Mouse (Mus musculus) heart, embryonic 12.5 days (tissue): ENCODE measurements around the gene Fgf13. TPM values are rescaled to one million over a fixed set of nuclear protein-coding genes. Genes with fewer than 3 reads are reported as not detected.

Experiments
- ATAC-seq: fragments of 200-750 bp; cut with Nextera tagmentation; 2 replicates; pipeline ENCODE4 v1.8.0; 2017; ENCODE audit warnings: moderate TSS enrichment, moderate library complexity; ENCODE audit not compliant: insufficient number of reproducible peaks, low FRiP score
- H3K27ac ChIP-seq: fragments of 300-500 bp; sonication (generic); 2 replicates; pipeline ENCODE4 v1.5.1; 2016; ENCODE audit warnings: mild to moderate bottlenecking, moderate library complexity; ENCODE audit not compliant: poor library complexity, severe bottlenecking
- H3K27me3 ChIP-seq: fragments of 300-500 bp; sonication (generic); replicated peaks from 2 replicates; pipeline ENCODE4 v1.6.1; 2016; ENCODE audit warnings: mild to moderate bottlenecking, moderate library complexity
- H3K36me3 ChIP-seq: fragments of 300-500 bp; sonication (generic); 2 replicates; pipeline ENCODE4 v1.6.1; 2016; ENCODE audit warnings: mild to moderate bottlenecking, moderate library complexity
- H3K4me1 ChIP-seq: fragments of 300-500 bp; sonication (generic); replicated peaks from 2 replicates; pipeline ENCODE4 v1.6.1; 2016; ENCODE audit warnings: mild to moderate bottlenecking
- H3K4me2 ChIP-seq: fragments of 300-500 bp; sonication (generic); 2 replicates; pipeline ENCODE4 v1.6.1; 2016; ENCODE audit warnings: mild to moderate bottlenecking, moderate library complexity
- H3K4me3 ChIP-seq: fragments of 300-500 bp; sonication (generic); 2 replicates; pipeline ENCODE4 v1.5.1; 2016; ENCODE audit warnings: mild to moderate bottlenecking
- H3K9ac ChIP-seq: fragments of 300-500 bp; sonication (generic); 2 replicates; pipeline ENCODE4 v1.6.1; 2016; ENCODE audit warnings: mild to moderate bottlenecking, moderate library complexity
- H3K9me3 ChIP-seq: fragments of 300-500 bp; sonication (generic); replicated peaks from 2 replicates; pipeline ENCODE4 v1.6.1; 2016; ENCODE audit warnings: mild to moderate bottlenecking, moderate library complexity
- WGBS: fragments of 180-500 bp; shearing (Covaris S2); methylation state at CpG from one replicate; pipeline ENCODE4 v1.1.7; 2016; 5-methylcytosine and 5-hydroxymethylcytosine counted together
- polyA plus RNA-seq: library from polyadenylated mRNA; unstranded; fragments of >200 nt; fragmentation: Nextera tagmentation; extraction: Ambion mirVana; gene quantifications from 2 replicates; pipeline ENCODE4 v1.2.1, GENCODE M21; 2016

Gene Fgf13
- polyA plus RNA-seq, 1 experiment from 2014 or later, result 66.3 TPM

DNA sequence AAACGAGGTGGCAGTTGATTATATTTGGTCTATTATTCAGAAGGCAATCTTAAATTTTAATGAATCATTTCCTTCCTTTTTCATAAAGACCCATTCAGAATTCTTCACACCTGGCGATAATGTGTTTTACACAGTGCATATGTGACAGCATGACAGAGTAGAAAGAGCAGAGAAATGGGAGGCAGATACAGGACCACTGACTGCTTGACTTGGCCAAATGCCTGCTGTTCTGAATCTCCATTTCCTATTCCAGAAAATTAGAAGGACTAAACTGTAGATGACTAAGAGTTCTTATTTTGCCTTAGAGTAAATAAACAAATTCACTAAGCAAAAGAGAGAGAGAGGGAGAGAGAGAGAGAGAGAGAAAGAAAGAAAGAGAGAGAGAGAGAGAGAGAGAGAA is 82.4 kb downstream of the Fgf13 start:
- no peak overlapping the region for H3K4me3 ChIP-seq
- H3K27ac ChIP-seq, result no peak overlapping the region
- no peak for ATAC-seq
- H3K27me3 ChIP-seq, result no peaks in the 10 kb centered on the region
- H3K9ac ChIP-seq, result no peak overlapping the region
- no peaks in the 10 kb centered on the region for H3K9me3 ChIP-seq
- no peaks in the 10 kb centered on the region for H3K4me1 ChIP-seq
- 63% methylated on average over 2 of the region's 2 CpGs for WGBS
- H3K36me3 ChIP-seq, result no peaks in the 10 kb centered on the region
- no peak overlapping the region for H3K4me2 ChIP-seq

DNA sequence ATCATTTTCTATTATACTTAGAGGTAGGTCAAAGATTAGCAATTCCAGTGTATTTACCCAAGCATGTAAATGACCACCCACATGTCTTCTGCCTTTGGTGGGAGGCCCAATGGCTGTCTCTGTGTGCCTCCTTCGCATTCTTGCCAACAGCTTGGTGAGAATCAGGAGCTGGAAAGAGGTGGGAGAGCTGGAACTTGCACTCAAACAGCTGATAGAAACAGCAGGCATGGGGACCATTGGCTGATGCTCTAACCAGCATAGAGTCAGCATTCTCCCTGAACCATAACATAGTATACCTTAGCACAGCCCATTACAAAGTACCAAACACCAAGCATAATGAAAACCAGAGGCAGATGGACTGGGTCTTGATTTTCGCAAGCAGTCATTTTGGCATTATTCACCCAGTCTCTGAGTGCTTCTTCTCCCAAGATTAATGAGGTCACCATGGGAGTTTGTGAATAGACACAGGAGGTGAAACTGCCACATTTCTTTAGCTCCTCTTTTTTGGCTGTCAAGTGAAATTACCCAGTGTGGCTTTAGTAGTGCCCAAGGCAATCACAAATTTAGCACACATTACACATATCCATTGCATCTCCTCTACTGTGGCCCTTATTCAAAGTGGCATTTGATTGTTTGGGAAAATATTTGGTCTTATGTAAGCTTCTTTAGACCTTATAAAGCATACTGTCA is 165.1 kb downstream of the Fgf13 start:
- Histone ChIP-seq H3K9me3 (no peaks in the 10 kb centered on the region), H3K27ac (no peak overlapping the region), H3K36me3 (no peaks in the 10 kb centered on the region), H3K4me2 (no peak overlapping the region), H3K9ac (no peak overlapping the region), H3K4me3 (no peak overlapping the region), H3K4me1 (no peaks in the 10 kb centered on the region), H3K27me3 (no peaks in the 10 kb centered on the region)
- no peak for ATAC-seq
- WGBS, result 71% methylated on average over 2 of the region's 2 CpGs

DNA sequence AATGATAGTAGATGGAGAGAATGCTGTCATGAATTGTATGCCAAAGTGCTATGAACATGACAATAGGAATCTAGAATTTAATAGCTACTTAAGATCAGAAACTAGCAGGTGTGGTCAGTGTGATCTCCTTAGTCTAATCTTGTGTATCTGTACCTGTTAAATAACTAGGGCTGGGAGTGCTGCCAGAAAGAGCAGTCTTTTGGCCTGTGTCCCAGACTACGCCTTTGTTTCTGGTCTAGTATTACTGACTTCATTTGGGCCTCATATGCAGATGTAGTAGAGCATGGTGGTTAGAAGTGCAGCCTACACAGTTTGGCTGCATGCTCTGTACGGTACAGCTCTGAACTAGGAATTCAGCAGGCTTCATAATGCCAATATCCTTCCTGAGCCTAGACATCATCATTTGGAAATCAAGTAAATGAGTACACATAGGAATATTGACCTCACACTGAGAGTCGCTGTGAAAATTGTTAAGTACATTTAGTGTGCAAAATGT is 276.9 kb downstream of the Fgf13 start:
- no peak overlapping the region for H3K4me3 ChIP-seq
- H3K4me1 ChIP-seq, result no peaks in the 10 kb centered on the region
- no peak overlapping the region for H3K9ac ChIP-seq
- H3K27me3 ChIP-seq, result no peaks in the 10 kb centered on the region
- H3K9me3 ChIP-seq, result no peaks in the 10 kb centered on the region
- no peak overlapping the region for H3K27ac ChIP-seq
- H3K36me3 ChIP-seq, result no peaks in the 10 kb centered on the region
- 77% methylated on average over 3 of the region's 3 CpGs for WGBS
- no peak for ATAC-seq
- H3K4me2 ChIP-seq, result no peak overlapping the region

DNA sequence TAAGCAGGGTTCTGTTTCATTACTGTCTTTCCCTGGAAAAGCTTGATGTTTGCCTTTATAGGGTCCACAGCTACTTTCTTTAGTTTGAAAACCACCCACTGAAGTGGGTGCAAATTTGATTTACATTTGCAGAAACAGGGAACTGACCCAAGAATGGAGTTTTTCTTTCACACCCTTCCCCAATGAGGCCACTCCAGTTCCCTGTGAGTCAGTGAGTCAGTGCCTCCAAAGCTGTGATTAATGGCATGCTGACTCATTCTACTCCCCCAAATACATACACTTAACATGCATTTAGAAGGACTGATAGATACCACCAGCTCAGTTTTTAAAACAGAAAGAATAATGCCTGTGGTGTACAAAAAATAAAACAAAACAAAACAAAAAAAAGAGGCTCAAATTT is 316.3 kb downstream of the Fgf13 start:
- H3K4me3 ChIP-seq, result no peak overlapping the region
- H3K27ac ChIP-seq, result no peak overlapping the region
- H3K27me3 ChIP-seq, result no peaks in the 10 kb centered on the region
- ATAC-seq, result no peak
- no peaks in the 10 kb centered on the region for H3K36me3 ChIP-seq
- no peak overlapping the region for H3K4me2 ChIP-seq
- no peaks in the 10 kb centered on the region for H3K9me3 ChIP-seq
- H3K9ac ChIP-seq, result no peak overlapping the region
- no peaks in the 10 kb centered on the region for H3K4me1 ChIP-seq

DNA sequence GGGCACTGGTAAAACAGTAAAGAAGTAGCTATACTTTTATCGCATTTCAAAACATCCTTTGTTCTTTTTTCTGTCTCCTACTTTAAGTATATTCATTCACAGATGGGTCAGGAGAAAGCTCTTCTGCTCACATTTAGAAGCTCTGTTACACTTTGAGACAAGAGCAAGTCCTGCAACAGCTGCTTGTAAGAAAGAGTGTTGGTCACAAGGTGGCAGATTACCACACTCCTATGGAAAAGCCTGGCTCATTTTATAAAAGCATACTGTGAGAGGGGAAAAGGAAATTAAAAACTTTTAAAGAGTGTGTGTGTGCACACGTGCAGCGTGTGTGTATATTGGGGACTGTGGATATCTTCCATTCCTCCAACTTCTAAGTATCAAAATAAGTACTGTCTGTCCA is 324.1 kb downstream of the Fgf13 start:
- ATAC-seq, result no peak
- H3K9me3 ChIP-seq, result no peaks in the 10 kb centered on the region
- H3K9ac ChIP-seq, result no peak overlapping the region
- WGBS, result 44% methylated on average over 3 of the region's 3 CpGs
- H3K4me2 ChIP-seq, result no peak overlapping the region
- H3K27me3 ChIP-seq, result no peaks in the 10 kb centered on the region
- H3K27ac ChIP-seq, result peak overlapping the region; percentile 51; the same call in 1 of the 2 replicates
- H3K4me1 ChIP-seq, result no peaks in the 10 kb centered on the region
- H3K36me3 ChIP-seq, result no peaks in the 10 kb centered on the region
- H3K4me3 ChIP-seq, result no peak overlapping the region

DNA sequence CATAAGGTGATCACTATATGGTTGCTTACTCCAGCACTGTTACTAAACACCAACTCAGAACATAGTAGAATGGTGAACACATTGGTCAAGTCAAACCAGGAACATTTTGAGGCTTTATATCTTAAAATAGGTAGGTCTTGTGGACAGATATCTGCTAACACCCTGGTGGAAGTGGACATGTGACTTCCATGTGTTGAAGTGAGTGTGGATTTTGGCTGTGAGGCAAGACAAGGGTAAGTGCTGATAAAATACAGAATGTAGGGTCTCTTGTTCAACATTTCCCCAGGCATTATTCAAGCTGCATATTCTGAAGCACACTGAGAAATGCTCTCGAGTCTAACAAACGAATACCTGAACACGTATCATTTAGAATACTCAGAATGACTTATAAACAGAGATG is 324.7 kb downstream of the Fgf13 start:
- ATAC-seq, result no peak
- Histone ChIP-seq H3K9me3 (no peaks in the 10 kb centered on the region), H3K27ac (no peak overlapping the region; the same call in 1 of the 2 replicates), H3K4me2 (no peak overlapping the region), H3K4me1 (no peaks in the 10 kb centered on the region), H3K4me3 (no peak overlapping the region), H3K9ac (no peak overlapping the region), H3K27me3 (no peaks in the 10 kb centered on the region), H3K36me3 (no peaks in the 10 kb centered on the region)
- 51% methylated on average over 3 of the region's 3 CpGs for WGBS

DNA sequence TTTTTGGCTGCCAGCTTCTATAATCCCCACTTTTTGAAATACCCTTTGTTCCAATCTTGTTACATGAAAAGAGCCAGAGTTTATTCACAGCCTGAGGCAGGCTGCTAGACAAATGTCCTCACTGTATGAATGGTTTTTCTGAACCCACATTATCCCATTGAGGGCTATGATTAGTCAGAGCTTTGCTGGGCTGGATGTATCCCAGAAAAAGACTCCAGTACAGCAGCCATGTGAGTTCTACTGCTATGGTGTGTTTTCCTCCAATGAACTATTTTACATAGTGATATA is 326.5 kb downstream of the Fgf13 start:
- Histone ChIP-seq H3K27ac (no peak overlapping the region), H3K4me1 (no peaks in the 10 kb centered on the region), H3K36me3 (no peaks in the 10 kb centered on the region), H3K9ac (no peak overlapping the region), H3K4me3 (no peak overlapping the region), H3K27me3 (no peaks in the 10 kb centered on the region), H3K9me3 (no peaks in the 10 kb centered on the region), H3K4me2 (no peak overlapping the region)
- ATAC-seq, result no peak

DNA sequence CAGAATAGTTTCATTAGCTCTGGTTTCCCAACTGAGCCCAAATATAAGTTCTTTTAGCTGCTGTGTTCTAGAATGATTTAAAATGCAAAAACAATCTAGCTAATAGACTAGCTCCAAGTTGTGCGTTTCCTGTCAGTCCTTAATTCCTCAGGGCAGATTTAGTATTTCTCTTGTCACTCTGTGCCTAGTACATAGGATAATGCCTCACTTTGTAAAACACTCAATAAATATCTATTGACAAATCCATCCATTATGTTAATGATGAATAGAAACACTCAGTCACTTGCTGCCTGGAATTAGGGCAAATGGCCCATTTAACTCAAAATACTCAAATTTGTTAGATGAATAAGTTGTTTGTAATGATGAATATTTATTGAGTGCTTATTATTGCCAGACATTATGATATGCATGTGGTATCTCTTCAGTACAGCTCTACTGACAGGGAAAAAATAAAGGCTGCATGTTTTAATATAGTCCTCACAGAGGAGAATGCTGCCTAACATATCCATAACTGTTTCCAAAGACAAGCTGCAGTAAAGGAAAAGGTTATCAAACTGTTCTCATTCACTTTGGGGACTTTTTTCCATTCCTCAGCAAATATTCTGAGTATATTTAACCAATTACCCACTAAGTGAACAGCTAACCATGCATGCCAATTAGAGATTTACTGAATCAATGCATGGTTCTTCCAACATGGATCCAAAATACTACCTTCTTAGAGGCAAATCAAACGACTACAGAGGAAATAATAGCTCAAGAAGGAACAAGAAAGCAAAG is 327.0 kb downstream of the Fgf13 start:
- Histone ChIP-seq H3K36me3 (no peaks in the 10 kb centered on the region), H3K9ac (no peak overlapping the region), H3K9me3 (no peaks in the 10 kb centered on the region), H3K4me3 (no peak overlapping the region), H3K27ac (no peak overlapping the region), H3K4me2 (no peak overlapping the region), H3K27me3 (no peaks in the 10 kb centered on the region), H3K4me1 (no peaks in the 10 kb centered on the region)
- ATAC-seq, result no peak
- 53% methylated on average over 2 of the region's 2 CpGs for WGBS

DNA sequence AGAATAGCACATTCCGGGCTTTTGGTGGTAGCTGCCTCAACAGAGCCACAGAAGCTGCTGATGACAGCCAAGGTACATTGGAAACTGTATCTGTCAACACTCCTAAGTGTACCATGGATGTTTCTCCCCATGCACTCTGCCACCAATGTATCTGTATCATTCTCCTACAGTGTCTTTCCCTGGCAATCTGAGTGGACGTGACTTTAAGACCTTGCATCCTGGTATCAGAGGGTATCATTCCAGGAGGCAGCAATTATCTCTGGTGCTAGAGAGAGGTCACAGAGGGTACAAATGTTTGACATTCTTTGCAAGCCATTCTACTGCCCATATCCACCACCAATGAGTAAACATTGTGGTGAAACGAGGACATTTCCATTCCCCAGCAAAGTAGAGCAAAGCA is 347.2 kb downstream of the Fgf13 start:
- Histone ChIP-seq H3K9ac (no peak overlapping the region), H3K4me3 (no peak overlapping the region), H3K27me3 (no peaks in the 10 kb centered on the region), H3K4me1 (no peaks in the 10 kb centered on the region), H3K27ac (no peak overlapping the region), H3K4me2 (no peak overlapping the region), H3K9me3 (no peaks in the 10 kb centered on the region), H3K36me3 (no peaks in the 10 kb centered on the region)
- ATAC-seq, result peak; percentile 61; the same call in 1 of the 2 replicates
- WGBS, result 27% methylated on average over 3 of the region's 3 CpGs

DNA sequence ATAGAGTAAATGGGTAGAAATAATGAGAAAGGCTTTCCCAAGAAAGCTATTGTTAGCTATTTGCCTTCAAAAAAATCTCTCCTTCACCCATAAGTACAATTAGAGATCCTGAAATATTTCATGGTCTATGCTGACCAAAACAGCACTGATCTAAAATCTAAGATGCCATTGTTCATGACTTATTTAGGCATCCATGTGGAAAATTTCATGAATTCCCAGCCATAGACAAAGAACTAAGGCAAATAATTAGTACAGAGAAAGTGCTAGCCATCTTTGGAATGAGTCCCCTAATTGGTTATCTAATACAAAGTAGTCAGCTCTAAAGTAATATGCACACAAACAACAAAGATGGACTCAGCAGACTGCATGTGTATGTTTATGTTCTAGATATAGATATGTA is 366.7 kb downstream of the Fgf13 start:
- no peak overlapping the region for H3K4me3 ChIP-seq
- H3K9me3 ChIP-seq, result no peaks in the 10 kb centered on the region
- H3K9ac ChIP-seq, result no peak overlapping the region
- no peak overlapping the region for H3K4me2 ChIP-seq
- H3K4me1 ChIP-seq, result no peaks in the 10 kb centered on the region
- H3K27ac ChIP-seq, result no peak overlapping the region
- H3K27me3 ChIP-seq, result no peaks in the 10 kb centered on the region
- ATAC-seq, result no peak
- H3K36me3 ChIP-seq, result no peaks in the 10 kb centered on the region

DNA sequence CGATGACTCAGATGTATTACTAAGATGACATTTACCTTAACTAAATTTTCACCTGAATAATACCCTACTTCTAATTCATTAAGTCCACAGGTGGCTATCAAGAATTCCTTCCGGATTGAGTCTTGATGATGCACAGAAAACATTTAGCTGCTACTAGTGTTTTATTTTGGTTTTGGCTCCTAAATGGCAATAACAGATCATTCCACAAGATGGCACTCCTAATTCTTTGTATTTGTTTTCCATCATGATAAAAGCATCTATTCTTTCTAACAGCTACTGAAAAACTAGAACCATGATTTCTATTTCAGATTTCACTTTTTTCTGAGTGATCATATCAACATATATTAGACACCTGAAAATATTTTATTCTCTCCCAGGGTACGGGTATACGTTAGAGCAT is 373.7 kb downstream of the Fgf13 start:
- ATAC-seq, result no peak
- H3K4me1 ChIP-seq, result no peaks in the 10 kb centered on the region
- 66% methylated on average over 4 of the region's 4 CpGs for WGBS
- no peaks in the 10 kb centered on the region for H3K36me3 ChIP-seq
- no peaks in the 10 kb centered on the region for H3K9me3 ChIP-seq
- no peak overlapping the region for H3K9ac ChIP-seq
- H3K27me3 ChIP-seq, result no peaks in the 10 kb centered on the region
- H3K4me3 ChIP-seq, result no peak overlapping the region
- no peak overlapping the region for H3K27ac ChIP-seq
- no peak overlapping the region for H3K4me2 ChIP-seq

DNA sequence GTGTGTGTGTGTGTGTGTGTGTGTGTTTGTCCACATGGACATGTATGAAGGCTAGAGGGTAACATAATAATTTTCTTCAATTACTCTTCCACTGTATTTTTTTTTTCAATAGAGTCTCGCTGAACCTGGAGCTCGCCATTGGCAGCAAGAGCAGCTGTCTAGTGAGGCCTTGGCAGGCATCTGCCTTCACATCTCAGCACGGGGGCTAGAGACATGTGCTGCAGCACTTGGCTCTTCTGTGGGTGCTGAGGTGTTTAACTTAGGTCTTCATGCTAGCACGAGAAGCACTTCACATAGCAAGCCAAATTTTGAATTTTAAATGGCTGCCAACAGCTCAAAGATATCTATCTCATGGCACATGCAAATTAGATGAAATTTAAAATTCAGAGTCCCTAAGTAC is 380.9 kb downstream of the Fgf13 start:
- Histone ChIP-seq H3K27me3 (no peaks in the 10 kb centered on the region), H3K9ac (no peak overlapping the region), H3K36me3 (no peaks in the 10 kb centered on the region), H3K4me2 (no peak overlapping the region), H3K9me3 (no peaks in the 10 kb centered on the region), H3K27ac (no peak overlapping the region), H3K4me3 (no peak overlapping the region), H3K4me1 (no peaks in the 10 kb centered on the region)
- ATAC-seq, result no peak
- WGBS, result 72% methylated on average over 4 of the region's 4 CpGs
